Mouse (Mus musculus): ENCODE results near the gene Ift80.
"Not testable (repeated sequence)": the region's sequence is repeated elsewhere in the genome, so short reads cannot be mapped to it uniquely, and the experiment has no call there.

Gene Ift80

GRCm38 (mm10) chr3:68935498-68935897, 68.9 kb downstream of the Ift80 start:
- no peak for DNase-seq (ENCODE audit: low read depth, low spot score)

- DNase-seq (ENCODE audit: low read depth, low spot score), result no peak
Observed at GRCm38 (mm10) chr3:68934259-68934658, 70.1 kb downstream of the Ift80 start.

- DNase-seq (ENCODE audit: low read depth, low spot score), result no peak
Observed at GRCm38 (mm10) chr3:68928619-68929018, 75.8 kb downstream of the Ift80 start.

GRCm38 (mm10) chr3:68907509-68907908, 96.9 kb downstream of the Ift80 start:
- no peak for DNase-seq (ENCODE audit: low read depth, low spot score)

- peak; percentile 13 for DNase-seq (ENCODE audit: low read depth, low spot score)
Observed at GRCm38 (mm10) chr3:68904902-68905778, 99.2 kb downstream of the Ift80 start.

- not testable (repeated sequence) for DNase-seq (ENCODE audit: low read depth, low spot score)
Observed at GRCm38 (mm10) chr3:68902636-68903035, 101.7 kb downstream of the Ift80 start.

- DNase-seq (ENCODE audit: low read depth, low spot score), result no peak
Observed at GRCm38 (mm10) chr3:68897154-68897553, 107.2 kb downstream of the Ift80 start.

- DNase-seq (ENCODE audit: low read depth, low spot score), result no peak
Observed at GRCm38 (mm10) chr3:68895426-68895825, 108.9 kb downstream of the Ift80 start.

GRCm38 (mm10) chr3:68886845-68887244, 117.5 kb downstream of the Ift80 start:
- DNase-seq (ENCODE audit: low read depth, low spot score), result no peak

GRCm38 (mm10) chr3:68874079-68874478, 130.3 kb downstream of the Ift80 start:
- DNase-seq (ENCODE audit: low read depth, low spot score), result no peak

- DNase-seq (ENCODE audit: low read depth, low spot score), result no peak
Observed at GRCm38 (mm10) chr3:68870568-68870950, 133.8 kb downstream of the Ift80 start.

GRCm38 (mm10) chr3:68869691-68870567, 134.4 kb downstream of the Ift80 start:
- no peak for DNase-seq (ENCODE audit: low read depth, low spot score)

GRCm38 (mm10) chr3:68869211-68869690, 135.1 kb downstream of the Ift80 start, which contains the start of gene 1110032F04Rik:
Gene 1110032F04Rik (plus strand): TSS chr3:68869586.
- DNase-seq (ENCODE audit: low read depth, low spot score), result no peak

GRCm38 (mm10) chr3:68852414-68852813, 152.0 kb downstream of the Ift80 start:
- DNase-seq (ENCODE audit: low read depth, low spot score), result no peak

GRCm38 (mm10) chr3:68848323-68848722, 156.0 kb downstream of the Ift80 start:
- DNase-seq (ENCODE audit: low read depth, low spot score), result no peak

GRCm38 (mm10) chr3:68844025-68844424, 160.3 kb downstream of the Ift80 start:
- no peak for DNase-seq (ENCODE audit: low read depth, low spot score)
